Mouse (Mus musculus): ENCODE data around the gene Slco6d1. TPM values are rescaled to one million over a fixed set of nuclear protein-coding genes. Genes with fewer than 3 reads are reported as not detected.
"Not testable (repeated sequence)": the region's sequence is repeated elsewhere in the genome, so short reads cannot be mapped to it uniquely, and the experiment has no call there.

Slco6d1 gene
- total RNA-seq (2022) = not detected

DNA sequence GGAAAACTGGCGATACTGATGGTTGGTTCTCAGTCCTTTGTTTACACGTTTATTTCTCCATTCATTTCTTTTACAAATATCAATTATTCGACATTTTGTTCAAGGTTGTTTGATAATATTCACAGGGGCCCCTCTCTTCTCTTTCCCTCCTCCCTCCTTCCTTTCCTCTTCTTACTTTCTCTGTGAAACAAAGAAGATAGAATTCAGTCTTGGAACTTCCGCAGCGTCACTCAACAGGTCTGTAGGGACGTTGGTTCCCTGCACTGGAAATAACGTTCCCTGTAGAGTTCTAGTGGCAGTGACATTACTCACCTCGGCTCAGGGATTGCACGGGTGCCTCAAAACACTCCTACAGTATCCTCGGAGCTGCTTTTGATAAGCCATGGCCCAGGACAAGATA lies at the start of gene Slco6d1:
Gene Slco6d1, plus strand, starts transcription at position 301 of the 400 bp plus-strand sequence.
- no peak for DNase-seq (ENCODE audit: low spot score in 2 of 2)

- DNase-seq (ENCODE audit: low spot score in 2 of 2) = no peak
These were observed 28.9 kb upstream of the Slco6d1 start for GRCm38 (mm10) chr1:98392001-98392400.

DNA sequence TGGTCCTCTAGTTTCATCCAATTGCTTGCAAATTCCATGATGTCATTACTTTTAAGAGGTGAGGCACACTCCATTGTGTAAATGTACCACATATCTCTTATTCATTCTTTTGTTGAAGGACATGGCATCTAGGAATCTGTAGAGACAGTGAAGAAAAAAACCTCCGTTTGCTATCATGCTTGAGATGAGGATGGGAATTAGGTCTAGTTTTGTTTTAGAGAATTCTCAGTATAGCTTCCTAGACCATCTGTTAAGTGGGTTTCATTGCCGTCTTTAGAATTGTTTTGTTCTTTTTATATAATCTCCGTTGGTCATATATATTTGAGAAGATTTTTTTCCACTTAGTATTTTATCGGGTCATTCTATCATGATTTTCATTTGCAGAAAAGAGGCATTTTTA lies 27.0 kb downstream of the Slco6d1 start:
- no peak for DNase-seq (ENCODE audit: low spot score in 2 of 2)

- not testable (repeated sequence) for DNase-seq (ENCODE audit: low spot score in 2 of 2)
These were observed 38.3 kb downstream of the Slco6d1 start for GRCm38 (mm10) chr1:98459224-98459623.

DNA sequence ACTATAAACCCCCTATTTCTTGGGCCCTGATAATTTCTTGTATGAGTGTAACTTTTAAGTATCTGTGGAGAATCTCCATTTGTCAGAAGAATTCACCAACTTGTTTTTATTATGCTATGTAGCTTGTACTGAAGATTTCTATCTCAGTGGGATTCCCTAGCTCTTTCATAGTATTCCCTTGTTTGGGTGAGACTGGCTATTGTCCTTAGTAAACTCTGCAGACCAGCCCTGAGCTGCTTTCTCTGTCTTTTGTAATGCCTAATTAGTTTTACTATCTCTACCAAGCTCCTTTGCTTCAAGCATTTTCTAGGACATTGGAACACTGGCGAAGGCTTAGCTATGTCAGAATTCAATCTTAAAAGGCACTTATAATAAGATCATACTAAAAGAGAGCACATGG lies 55.5 kb downstream of the Slco6d1 start:
- DNase-seq (ENCODE audit: low spot score in 2 of 2) = not testable (repeated sequence)

DNA sequence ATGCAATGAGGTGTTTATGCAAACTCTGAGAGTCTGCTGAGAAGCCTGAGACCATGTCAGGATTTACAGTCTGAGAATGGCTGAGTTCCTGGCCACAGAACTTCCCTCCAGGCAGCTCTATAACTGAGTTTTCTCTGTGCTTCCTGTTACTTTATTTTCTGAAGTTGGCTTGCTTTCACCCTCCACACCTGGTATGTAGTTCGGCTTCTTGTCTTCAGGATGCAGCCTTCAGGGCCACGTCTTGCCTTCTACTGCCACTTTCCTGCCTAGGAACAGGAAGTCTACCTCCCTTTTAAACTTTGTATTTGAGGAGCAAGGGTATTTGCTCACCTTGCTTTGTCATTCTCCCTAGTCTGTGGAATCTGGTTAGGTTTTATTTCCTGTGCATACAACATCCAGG lies 58.3 kb downstream of the Slco6d1 start:
- no peak for DNase-seq (ENCODE audit: low spot score in 2 of 2)

GRCm38 (mm10) chr1:98505982-98506381 lies 85.1 kb downstream of the Slco6d1 start:
- no peak for DNase-seq (ENCODE audit: low spot score in 2 of 2)

DNA sequence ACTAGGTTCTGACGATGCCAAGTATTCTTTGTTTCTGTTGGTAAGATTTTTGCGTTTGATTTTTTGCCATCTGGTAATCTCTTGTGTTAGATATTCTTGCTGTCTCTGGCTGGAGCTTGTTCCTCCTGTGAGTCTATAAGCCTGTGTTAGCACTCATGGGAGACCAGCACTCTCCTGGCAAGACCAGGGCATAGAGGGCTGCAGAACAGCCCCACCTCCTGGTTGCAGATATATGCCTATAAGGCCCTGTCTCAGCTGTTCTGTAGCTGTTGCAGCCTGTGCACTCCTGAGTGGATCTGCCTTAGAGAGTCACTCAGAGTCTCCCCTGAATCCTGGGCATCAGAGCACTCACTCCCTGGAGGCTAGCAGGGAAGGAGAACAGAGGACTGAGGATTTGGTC lies 102.1 kb downstream of the Slco6d1 start:
- DNase-seq (ENCODE audit: low spot score in 2 of 2) = no peak

- no peak for DNase-seq (ENCODE audit: low spot score in 2 of 2)
These were observed 102.6 kb downstream of the Slco6d1 start for GRCm38 (mm10) chr1:98523537-98523936.

DNA sequence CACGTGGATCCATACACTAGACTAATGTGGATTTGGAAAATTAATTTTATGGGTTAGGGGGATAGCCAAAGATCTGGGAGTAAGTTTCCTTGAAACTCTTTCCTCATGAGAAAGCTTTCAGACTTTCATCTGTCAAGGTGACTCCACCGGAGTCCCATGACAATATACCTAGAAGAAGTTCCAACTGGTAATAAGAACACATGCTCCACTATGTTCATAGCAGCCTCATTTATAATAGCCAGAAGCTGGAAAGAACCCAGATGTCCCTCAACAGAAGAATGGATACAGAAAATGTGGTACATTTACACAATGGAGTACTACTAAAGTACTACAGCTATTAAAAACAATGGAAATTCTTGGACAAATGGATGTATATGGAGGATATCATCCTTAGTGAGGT lies 107.4 kb downstream of the Slco6d1 start:
- DNase-seq (ENCODE audit: low spot score in 2 of 2) = not testable (repeated sequence)

- no peak for DNase-seq (ENCODE audit: low spot score in 2 of 2)
These were observed 124.4 kb downstream of the Slco6d1 start for GRCm38 (mm10) chr1:98545372-98545771.

DNA sequence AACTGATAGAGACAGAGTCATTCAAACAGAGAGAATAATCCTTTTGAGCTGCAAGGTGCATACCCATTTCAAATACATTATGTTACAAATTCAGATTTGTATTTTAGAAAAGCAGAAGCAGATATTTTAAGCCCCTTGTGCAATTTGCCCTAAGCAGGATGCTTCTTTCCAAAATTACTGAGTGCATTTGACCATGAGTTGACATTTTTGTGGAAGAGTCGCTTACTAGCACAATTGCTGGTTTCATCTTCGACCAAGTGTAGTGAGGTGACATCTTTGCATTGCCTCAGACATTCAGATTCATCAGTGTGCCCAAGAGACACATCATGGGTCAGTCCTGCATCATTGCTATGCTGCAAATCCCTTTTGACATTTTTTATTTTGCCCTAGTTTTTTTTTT lies 133.5 kb downstream of the Slco6d1 start:
- DNase-seq (ENCODE audit: low spot score in 2 of 2) = no peak

- DNase-seq (ENCODE audit: low spot score in 2 of 2) = no peak
These were observed 144.8 kb downstream of the Slco6d1 start for GRCm38 (mm10) chr1:98565701-98566100.

Small RNA genes within 50 kb of the gene (microRNA-seq; reads per million reads assigned to microRNA genes)
- 0 reads per million in 2 experiments for gene Gm26134
